Mouse (Mus musculus): ENCODE data around the gene Clec1a.
"Not testable (repeated sequence)": the region's sequence is repeated elsewhere in the genome, so short reads cannot be mapped to it uniquely, and the experiment has no call there.

Clec1a gene

DNA sequence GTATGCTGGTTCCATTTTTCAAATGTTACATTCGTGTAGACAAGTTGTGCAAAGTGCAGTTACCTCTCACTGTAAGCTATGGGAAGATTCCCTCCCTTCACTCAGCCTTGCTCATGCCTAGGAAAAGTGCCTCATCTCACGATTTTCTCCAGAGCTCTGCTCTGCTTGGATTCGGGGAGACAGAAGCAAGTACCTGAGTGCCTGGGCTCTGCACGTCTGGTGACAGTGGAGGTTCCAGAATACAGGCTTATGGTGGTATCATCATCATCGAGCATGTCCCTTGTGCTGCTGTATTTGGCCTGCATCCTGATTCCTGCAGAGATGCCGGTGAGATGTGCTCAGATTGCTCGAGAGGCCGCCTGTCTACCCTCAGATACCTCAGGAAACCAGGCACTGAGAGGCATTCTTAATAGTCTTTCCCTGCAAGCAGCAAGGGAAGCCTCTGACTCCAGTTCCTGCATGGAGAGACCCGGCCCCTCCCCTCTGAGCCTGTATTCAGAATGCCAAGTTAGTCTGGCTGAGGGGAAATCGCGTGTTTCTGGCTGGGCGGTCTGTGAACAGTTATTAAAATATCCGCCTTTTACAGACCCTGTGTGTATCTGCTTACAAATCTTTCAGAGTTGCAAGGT, at the start of gene Clec1a:
Gene Clec1a (minus strand): TSS at position 590 of the 629 bp plus-strand sequence.
- DNase-seq (ENCODE audit: low read depth, low spot score): no peak

DNA sequence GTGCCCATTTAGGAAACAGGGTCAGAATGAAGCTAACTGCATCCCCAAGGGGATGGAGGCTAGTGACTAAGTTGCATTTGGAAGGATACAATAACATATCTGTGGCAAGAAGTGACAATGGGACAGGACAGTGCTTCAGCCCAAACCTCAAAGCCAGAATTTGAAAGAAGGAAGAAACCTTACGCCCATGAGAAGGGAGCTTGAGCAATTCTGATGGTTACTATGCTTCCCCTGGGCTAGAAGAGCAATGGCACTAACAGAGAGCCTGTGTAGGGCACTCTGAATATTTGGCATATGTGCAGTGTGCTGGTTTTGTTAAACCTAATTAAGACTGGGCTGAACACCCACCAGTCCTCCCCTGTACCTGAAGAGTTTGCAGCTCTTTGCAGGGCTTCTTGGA, 47.7 kb upstream of the Clec1a start:
- not testable (repeated sequence) for DNase-seq (ENCODE audit: low read depth, low spot score)

DNA sequence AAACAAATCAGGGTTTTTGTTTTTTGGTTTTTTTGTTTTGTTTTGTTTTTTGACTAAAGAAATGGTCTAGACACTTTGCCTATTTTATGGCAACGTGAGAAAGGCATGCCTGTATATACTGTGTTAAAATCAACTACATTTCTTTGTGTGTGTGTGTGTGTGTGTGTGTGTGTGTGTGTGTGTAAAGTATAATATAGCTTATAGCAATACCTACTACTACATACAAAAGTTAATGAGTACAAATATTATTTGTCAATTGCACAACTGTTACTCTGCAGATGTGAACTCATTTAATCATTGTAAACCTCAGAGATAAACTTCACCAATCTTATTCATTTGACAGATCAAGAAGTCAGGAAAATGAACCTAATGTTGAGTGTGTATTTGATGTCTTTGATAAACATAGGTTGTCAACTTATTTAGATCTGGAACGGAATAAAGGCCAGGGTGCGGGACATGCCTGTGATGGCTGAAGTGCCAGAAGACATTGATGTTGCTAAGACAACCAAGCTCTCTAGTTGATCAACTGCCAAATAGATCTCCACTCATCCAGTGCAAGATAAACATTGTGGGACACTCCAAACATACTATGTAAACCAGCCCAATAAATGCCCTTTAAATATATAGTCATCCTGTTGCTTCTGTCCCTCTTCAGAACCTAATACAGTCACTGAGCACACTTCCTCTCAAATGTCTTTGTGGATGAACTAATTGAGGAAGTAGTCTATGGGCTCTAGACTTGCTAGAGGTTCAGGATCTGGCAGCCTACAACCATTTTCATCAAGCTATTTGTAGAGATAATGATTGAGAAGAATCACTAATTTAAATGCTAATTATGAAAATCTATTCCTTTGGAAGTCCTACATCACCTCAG, 45.8 kb upstream of the Clec1a start:
- no peak for DNase-seq (ENCODE audit: low read depth, low spot score)

DNA sequence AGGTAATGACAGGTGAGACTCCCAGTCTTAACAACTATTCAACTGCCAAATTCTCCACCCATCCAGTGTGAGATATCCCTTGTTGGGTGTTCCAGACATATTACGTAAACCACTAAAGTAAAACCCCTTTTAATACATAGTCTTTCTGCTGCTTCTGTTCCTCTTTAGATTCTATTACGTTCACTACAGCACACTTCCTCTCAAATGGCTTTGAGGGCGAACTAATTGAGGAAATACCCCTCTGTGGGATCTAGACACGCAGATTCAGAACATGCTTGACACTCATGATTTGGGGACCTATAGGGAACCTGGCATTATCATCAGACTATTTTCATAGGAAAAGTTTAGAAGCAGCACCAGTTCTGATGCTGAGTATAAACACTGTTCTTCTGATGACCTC, 43.1 kb upstream of the Clec1a start:
- DNase-seq (ENCODE audit: low read depth, low spot score): no peak

DNA sequence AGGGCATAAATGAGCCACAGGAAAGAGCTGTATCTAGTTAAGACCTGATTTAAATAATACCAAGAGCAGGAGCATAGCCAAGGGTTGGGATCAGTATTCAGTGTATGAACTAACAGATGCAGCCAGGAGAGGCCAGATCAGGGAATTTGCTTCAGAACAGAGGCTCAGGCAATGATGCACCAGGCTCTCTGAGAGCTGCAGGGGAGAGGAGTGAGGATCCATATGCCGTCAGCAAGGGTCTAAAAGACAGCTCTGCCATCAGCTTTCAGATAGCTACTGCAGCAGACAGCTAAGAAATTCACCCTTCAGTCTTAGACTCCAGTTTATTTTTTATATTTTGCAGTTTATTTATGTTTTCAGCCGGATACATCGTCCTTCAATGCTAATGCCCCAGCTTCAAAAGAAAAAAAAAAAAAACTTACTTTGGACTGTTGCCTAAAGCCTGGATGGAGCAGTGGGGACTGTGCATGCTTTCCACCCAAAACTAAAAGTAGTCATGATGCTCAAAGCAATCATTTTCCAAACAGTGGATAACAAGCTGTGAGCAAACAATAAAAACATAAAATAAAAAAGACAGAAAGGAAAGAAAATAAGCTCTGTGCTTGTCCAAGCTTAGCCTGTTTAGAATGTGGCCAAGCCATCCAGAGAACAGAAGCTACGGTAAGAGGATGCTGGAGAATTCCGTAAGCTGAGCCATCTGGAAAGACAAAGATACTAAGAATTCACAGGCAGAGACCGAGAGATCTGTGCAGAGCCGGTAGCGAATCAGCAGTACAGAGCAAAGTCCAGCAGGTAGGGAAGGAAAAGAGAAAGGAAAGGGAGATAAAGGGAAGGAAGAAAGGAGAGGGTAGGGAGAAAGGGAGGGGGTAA, 28.5 kb upstream of the Clec1a start:
- no peak for DNase-seq (ENCODE audit: low read depth, low spot score)

DNA sequence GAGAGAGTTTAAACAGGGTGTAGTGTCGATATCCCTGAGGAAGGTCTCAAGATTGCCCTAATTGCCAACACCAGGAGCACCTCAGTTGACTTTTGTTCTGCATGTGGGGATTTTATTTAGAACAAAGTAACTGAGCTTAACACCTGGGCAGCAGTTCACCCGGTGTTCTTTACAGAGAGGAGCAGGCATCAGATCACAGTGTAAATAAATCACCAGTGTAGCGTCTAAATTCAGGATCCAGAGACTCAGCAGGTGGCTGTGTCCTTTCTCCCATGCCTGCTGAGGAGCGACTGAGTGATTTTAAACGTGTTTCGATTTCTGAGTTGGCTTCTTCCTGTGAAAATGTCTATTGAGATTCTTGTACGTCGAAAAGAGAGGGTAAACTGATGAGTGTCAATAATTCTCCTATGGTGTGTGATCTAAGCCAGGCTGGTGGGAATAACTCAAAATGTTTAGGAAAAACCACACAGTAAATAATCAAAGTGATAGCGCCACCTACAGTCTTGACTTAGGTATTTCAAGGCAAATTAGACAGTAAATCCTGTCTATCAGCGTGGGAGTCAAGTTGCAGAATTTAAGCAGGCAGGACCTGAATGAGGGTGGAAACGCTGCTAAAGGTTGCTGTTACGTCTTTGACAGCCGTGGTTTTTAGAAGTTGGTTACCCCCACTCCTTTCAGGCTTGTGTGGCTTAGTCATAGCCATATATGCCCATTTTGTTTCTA, 24.8 kb upstream of the Clec1a start:
- DNase-seq (ENCODE audit: low read depth, low spot score): no peak

DNA sequence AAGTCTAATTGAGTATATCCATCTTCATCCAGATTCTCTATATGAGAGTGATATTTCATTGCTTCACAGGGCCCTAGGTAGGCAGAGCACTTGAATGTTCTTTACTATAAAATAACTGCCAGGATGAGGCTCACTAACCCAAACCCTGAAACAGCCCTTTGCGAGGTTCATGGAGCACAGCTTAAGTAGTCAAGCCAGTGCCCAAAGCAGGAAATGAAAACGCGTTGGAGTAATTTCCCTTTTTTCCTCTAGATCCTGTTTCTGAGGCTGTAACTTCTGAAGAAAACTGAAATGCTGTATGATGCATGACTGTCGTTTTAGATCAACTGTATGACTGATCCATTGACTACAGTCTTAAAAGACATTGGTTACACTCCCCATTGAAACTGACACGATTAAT, 20.8 kb upstream of the Clec1a start:
- DNase-seq (ENCODE audit: low read depth, low spot score): no peak

DNA sequence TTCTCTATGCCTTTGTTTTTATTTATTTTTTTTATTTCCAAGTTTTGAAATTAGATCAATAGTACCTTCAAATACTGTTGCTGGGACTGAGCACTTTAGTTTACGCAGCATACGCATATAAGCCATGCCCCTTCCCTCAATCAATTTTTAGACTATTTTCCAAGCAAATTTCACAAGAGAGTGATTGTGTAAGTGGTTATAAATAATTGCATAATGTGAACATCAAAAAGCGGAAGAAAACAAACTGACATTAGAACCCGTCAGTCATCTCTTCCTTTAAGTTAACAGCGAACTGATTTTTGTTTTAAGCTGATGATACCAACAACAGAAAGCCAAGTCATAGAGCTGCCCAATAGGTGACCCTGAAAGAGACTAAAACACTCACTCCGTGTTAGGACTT, 19.6 kb upstream of the Clec1a start:
- DNase-seq (ENCODE audit: low read depth, low spot score): no peak

DNA sequence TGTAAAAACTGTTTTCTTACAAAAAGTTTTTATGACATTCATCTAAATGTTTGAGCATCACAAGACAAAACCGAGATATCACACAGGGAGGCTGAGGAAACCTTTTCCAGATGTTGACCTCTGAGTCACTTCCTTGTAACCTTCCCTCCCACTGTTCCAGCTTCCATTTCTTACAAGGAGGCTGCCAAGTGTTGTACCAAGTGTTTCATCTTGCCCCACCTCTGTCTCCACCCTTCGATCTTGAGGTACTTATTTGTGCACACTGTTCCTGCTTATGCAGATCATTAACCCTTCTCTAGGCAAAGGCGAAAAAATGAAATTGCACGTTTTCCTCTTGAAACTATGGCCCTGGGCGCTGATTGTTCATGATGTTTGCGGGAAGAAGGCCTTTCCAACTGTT, 2.1 kb downstream of the Clec1a start:
- no peak for DNase-seq (ENCODE audit: low read depth, low spot score)

DNA sequence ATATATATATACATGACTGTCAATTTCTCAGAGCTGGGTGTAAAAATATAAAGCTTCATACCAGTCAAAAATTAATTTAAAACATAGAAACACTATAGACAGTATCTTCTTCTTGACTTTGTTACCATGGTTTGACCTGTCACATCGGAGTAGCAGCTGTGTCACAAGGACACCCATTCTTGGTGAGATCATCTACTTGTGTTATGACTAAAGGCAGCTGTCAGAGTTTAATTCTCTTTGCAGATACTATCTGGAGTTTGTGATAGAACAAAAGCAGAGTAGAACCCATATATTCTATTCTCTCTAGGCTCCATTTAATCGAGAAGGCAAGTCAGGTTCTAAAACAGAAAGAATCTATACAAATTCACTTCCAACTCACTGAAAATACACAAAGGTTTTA, 13.8 kb downstream of the Clec1a start:
- DNase-seq (ENCODE audit: low read depth, low spot score): no peak

DNA sequence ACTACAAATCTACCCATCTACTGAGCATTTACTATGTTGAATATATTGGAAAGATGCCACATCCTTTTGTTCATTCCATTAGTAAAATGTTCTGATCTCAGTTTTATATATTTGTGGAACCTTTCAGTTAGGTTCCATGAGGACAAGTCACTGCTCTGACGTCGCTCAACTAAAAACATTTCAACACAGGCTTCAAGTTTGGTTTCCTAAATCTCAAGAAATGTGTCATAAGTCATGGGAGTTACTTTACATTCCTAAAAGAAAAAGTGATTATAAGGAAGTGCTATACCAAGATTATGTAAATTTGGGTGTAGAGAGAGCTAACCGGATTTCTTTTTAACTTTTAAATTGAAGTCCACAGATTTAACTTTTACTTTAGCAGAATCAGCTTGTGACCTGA, 15.8 kb downstream of the Clec1a start:
- no peak for DNase-seq (ENCODE audit: low read depth, low spot score)

DNA sequence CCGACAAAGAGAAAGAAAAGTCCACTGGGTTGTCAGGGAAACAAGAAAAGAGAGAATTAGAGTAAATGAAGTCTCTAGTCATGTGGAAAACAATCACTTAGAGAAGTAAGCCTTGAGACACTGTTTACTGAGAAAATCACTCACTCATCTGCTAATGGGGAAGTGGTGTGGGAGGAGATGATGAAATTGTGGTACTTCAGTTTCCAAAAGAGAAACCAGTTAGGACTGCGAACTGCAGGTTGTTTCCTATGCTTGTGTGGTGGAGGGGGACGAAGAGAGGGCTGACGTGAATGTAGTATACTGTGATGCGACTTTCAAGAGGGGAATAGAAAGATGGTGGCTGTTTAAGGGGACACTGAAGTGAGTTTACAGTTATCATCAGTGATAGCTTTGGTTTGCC, 17.6 kb downstream of the Clec1a start:
- DNase-seq (ENCODE audit: low read depth, low spot score): no peak

DNA sequence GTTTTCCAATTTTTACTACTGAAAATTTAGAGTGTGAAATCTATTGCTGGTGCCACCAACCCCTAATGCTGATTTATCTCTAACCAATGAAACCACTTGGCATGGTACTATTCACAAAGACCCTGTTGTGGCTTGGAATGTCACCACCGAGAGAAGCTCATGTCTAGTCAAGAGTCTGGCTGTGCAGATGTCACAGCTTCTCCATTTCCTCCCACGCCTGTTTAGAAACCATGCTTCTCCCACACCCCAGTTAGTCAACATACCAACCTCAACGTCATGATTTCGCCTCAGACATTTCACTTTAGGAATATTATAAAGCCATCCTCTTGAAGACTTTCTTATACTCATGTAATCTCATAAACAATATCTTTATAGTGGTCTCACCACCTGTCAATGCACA, 24.5 kb downstream of the Clec1a start:
- no peak for DNase-seq (ENCODE audit: low read depth, low spot score)

DNA sequence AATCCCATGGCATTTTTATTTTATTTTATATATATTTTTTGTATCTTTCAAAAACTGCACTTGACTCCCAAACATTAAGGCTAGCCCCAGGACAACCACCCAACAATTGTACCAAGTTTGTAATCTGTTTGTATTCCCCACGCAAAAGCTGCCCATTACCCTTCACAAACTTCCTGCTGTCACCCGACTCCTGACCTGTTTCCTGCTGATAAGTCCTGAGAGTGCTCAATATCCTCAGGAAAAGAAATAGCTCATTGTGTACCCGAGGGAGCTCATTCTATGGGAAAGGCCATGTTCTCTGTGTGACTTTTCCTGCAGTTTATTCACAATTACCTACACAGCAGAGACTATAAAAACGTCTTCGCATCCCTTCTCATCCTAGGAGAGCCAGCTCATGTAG, 26.0 kb downstream of the Clec1a start:
- no peak for DNase-seq (ENCODE audit: low read depth, low spot score)

DNA sequence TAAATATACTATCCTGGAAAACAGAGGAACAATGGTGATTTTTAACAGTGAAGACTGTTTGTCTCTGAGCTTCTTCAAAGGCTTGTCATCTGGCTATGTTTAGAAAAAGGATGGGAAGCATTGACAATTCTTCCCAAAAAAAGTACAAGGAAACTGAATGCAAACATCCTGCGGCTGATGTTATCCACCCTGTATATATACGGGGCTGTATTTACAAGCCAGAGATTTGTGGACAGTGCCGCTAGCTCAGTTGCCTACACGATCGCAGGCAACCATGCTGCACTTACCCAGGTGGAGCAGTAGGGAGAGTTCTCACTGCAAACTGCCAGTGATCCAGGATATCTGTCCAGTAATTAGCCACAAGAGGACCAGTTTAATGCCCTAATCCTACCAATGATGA, 26.6 kb downstream of the Clec1a start:
- no peak for DNase-seq (ENCODE audit: low read depth, low spot score)

DNA sequence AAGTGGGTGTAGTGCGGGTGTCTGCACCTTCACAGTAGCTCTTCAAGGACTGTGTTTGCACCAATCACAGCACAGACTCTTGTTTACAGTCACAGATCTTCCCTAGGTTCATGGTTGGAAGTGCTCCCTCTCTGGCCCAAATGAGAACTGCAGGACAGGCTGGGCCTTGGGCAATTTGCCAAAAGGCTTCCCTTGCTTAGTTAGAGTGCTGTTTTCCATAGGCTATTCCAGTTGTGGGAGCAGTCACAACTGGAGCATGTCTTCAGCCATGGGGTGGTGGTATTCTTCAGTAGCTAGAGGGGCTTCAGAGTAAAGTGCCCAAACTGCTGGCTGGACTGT, 28.1 kb downstream of the Clec1a start:
- DNase-seq (ENCODE audit: low read depth, low spot score): peak; percentile 16

DNA sequence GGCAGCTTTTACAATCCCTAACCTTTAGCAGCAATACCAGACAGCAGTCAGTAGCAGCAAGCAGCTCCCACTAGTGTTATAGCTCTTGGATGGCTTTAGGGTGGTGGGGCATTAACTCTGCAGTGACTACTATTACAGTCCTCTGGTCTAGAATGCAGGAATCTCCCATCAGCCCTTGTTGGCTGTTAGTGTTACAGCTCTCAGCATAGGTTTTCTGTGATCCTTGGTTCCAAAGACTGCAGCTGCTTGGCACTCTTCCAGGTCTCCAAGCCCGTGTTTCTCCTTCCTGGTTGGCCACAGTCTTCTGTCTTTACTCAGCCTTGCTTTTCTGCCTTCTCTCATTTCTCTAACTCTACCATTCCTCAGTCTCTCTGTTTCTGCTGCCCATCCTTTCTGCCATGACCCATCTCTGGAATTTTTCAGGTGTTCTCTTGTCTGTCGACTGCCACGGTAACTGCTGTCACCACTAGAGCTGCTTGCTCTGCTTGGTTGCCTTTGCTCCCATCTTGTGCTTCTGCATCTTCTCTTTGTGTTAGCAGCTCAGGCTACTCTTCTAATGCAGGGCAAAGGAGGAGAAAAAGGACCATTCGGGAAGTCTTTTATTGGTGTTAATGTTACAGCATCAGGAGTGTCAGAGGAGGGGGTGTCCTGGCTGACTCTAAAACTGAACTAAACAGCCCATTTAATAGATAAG, 28.6 kb downstream of the Clec1a start:
- DNase-seq (ENCODE audit: low read depth, low spot score): no peak

DNA sequence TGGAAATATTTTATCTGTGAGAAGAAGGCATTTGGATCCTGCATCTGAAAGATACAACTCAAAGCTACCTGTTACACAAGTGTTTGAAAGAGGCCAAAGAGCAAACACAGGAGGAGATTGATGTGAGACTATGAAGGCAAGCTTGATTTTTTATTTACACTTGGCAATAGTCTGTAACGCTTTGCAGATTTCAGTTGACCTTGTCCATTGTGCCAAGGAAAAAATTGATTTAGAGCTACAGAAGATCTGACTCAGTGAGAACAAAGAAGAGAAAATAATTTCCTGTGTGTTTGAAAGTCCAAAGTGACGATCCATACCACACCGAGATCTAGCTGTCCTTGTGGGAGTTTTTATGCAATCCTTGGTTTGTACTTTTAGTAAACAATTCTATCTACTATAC, 29.5 kb downstream of the Clec1a start:
- no peak for DNase-seq (ENCODE audit: low read depth, low spot score)

DNA sequence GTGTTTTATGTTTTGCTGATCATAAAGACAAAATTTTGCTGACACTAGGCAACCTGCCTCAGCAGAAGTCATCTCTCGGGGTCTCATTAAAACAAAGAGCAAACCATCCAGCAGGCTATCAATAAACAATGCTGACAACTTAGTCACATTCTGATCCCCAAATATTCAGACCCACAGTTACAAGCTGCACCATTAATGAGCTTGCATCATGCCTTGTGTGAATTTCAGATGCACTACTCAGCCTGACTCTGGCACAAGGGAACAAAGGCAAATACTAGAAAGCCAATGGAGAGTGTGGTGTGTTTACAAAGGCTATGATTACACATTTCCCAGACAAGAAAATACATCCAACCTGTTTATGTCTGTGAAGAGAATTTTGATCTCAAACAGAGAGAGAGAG, 37.6 kb downstream of the Clec1a start:
- DNase-seq (ENCODE audit: low read depth, low spot score): no peak

DNA sequence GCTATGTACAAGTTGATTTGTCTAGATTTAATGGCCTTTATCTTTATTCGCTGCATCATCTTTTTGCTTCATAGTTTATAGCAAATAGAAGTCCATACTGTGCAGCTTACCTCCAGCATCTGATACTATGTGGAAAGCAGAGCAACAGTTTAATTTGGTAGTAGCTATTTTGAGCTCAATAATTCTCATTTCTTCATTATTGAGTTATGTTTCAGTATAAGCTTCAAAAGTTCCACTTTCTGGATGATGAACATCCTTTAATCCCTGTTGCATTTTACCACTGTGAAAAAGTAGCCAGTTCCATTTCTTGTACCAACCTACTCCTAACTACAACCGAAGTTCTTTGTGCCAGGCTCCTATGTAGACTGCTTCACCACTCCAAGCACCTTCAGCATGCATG, 43.2 kb downstream of the Clec1a start, which contains the start of gene Clec9a:
Gene Clec9a (plus strand): TSS at position 301 of the 400 bp plus-strand sequence.
- DNase-seq (ENCODE audit: low read depth, low spot score): no peak

DNA sequence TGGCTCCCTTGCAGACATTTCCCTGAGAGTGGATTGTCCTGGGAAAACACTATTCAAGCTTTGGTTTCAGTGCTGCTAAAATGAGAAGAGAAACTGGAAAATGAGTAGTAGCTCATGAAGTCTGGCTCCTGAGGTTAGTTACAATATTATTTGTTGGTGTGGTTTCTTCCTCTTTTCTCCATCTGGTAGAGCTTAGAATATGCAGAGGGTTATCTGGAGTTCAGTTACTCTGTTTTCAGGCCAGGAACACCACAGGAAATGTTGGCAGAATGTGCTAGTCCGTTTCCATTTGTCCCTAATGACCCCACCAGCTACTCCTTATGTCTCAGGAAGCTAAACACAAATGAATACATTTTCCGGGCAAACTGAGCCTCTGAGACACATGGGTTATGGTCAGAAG, 44.5 kb downstream of the Clec1a start:
- DNase-seq (ENCODE audit: low read depth, low spot score): no peak

Data from c-Kit-negative CD71-positive TER-119-positive erythroid progenitor cells, embryonic 14.5 days (primary cell).